Mouse (Mus musculus) stomach, postnatal 0 days (tissue): ENCODE data around the gene Azin2. TPM values are rescaled to one million over a fixed set of nuclear protein-coding genes. Genes with fewer than 3 reads are reported as not detected.

Source experiments
- ATAC-seq: fragments of 200-750 bp; cut with Nextera tagmentation; 2 replicates; pipeline ENCODE4 v1.8.0; 2017; ENCODE audit not compliant: low FRiP score, low TSS enrichment
- DNase-seq: peaks from one replicate; pipeline ENCODE4 v3.0.0-alpha.2; 2016; ENCODE audit warnings: low spot score
- H3K27ac ChIP-seq: fragments of 300-500 bp; sonication (generic); replicated peaks from 2 replicates; pipeline ENCODE4 v1.5.1; 2014; ENCODE audit warnings: mild to moderate bottlenecking, control low read depth
- H3K27me3 ChIP-seq: fragments of 300-500 bp; sonication (generic); 2 replicates; pipeline ENCODE4 v1.6.1; 2014; ENCODE audit warnings: low read length; ENCODE audit not compliant: control insufficient read depth, insufficient read depth
- H3K36me3 ChIP-seq: fragments of 300-500 bp; sonication (generic); 2 replicates; pipeline ENCODE4 v1.6.1; 2014; ENCODE audit warnings: low read length, mixed read lengths; ENCODE audit not compliant: control insufficient read depth, insufficient read depth
- H3K4me1 ChIP-seq: fragments of 300-500 bp; sonication (generic); replicated peaks from 2 replicates; pipeline ENCODE4 v1.6.1; 2014; ENCODE audit warnings: antibody characterized with exemption; ENCODE audit not compliant: control insufficient read depth, insufficient read depth
- H3K4me2 ChIP-seq: fragments of 300-500 bp; sonication (generic); replicated peaks from 2 replicates; pipeline ENCODE4 v1.6.1; 2014; ENCODE audit warnings: low read depth, mild to moderate bottlenecking, control low read depth, moderate library complexity
- H3K4me3 ChIP-seq: fragments of 300-500 bp; sonication (generic); 2 replicates; pipeline ENCODE4 v1.5.1; 2014; ENCODE audit warnings: low read depth, low read length, control low read depth
- H3K9ac ChIP-seq: fragments of 300-500 bp; sonication (generic); 2 replicates; pipeline ENCODE4 v1.6.1; 2014; ENCODE audit warnings: mild to moderate bottlenecking, low read length, control low read depth, mixed read lengths
- H3K9me3 ChIP-seq: fragments of 300-500 bp; sonication (generic); 2 replicates; pipeline ENCODE4 v1.6.1; 2016; ENCODE audit warnings: low read length; ENCODE audit not compliant: control insufficient read depth
- CTCF ChIP-seq: IDR thresholded peaks from 2 replicates; pipeline ENCODE4 v1.5.1; 2016; ENCODE audit warnings: antibody characterized with exemption, low read depth, mild to moderate bottlenecking, moderate library complexity
- EP300 ChIP-seq: optimal IDR thresholded peaks from 2 replicates; pipeline ENCODE3; 2016; ENCODE audit warnings: antibody characterized with exemption
- WGBS: fragments of 180-500 bp; shearing (Covaris S2); extraction: QIAGEN DNeasy Blood & Tissue Kit; methylation state at CpG from one replicate; pipeline ENCODE4 v1.1.7; 2014; 5-methylcytosine and 5-hydroxymethylcytosine counted together
- polyA plus RNA-seq: library from polyadenylated mRNA; unstranded; fragments of >200 nt; fragmentation: Nextera tagmentation; extraction: Ambion mirVana; gene quantifications from 2 replicates; pipeline ENCODE4 v1.2.1, GENCODE M21; 2015

The Azin2 gene
- polyA plus RNA-seq, 1 experiment from 2014 or later: 10.8 TPM

GRCm38 (mm10) chr4:129000786-129001185 lies 38.5 kb upstream of the Azin2 start:
- ATAC-seq (no peak), DNase-seq (no peak)
- 76% methylated on average over 3 of the region's 3 CpGs for WGBS
- no peak overlapping the region for H3K4me3 ChIP-seq
- H3K27ac ChIP-seq: no peak overlapping the region
- H3K4me1 ChIP-seq: no peaks in the 10 kb centered on the region
- no peaks in the 10 kb centered on the region for H3K27me3 ChIP-seq
- TF ChIP-seq EP300 (no peak), CTCF (no peak)
- H3K36me3 ChIP-seq: peaks cover 20% of the 10 kb centered on the region
- H3K4me2 ChIP-seq: no peak overlapping the region
- H3K9ac ChIP-seq: no peak overlapping the region
- no peaks in the 10 kb centered on the region for H3K9me3 ChIP-seq

DNA sequence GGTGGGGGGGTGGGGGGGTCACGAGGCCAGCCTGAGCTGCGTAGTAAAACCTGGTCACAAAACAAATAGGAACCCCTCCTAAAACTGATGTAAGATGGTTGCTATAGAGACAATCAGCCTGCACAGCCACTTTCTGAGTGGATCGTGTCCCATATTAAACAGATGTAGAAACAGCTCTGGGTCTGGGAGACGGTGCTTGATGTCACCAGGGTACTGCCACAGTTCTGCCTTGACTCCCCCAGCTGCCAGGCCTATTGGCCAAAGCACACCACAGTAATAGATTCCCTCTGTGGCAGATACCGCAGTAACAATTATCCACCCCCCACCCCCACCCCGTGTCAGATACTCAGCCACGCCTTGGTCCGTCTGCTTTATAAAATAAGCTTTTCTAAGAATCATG lies 36.2 kb upstream of the Azin2 start:
- Histone ChIP-seq H3K36me3 (peaks cover 14% of the 10 kb centered on the region), H3K4me3 (no peak overlapping the region), H3K9ac (no peak overlapping the region), H3K27ac (peak overlapping the region; percentile 13; the same call in 1 of the 2 replicates), H3K4me2 (no peak overlapping the region), H3K27me3 (no peaks in the 10 kb centered on the region), H3K9me3 (no peaks in the 10 kb centered on the region), H3K4me1 (peaks cover 3% of the 10 kb centered on the region; the same call in 1 of the 2 replicates)
- WGBS: 61% methylated on average over 8 of the region's 8 CpGs
- ATAC-seq: no peak
- TF ChIP-seq CTCF (no peak), EP300 (no peak)
- DNase-seq: no peak

- Histone ChIP-seq H3K4me1 (peaks cover 3% of the 10 kb centered on the region; the same call in 1 of the 2 replicates), H3K9me3 (no peaks in the 10 kb centered on the region), H3K4me2 (0 out of 2 replicates have a peak overlapping the region, but pooled peaks have one; percentile 31), H3K4me3 (no peak overlapping the region), H3K36me3 (peaks cover 11% of the 10 kb centered on the region), H3K27ac (peak overlapping the region; percentile 58), H3K27me3 (no peaks in the 10 kb centered on the region), H3K9ac (no peak overlapping the region)
- TF ChIP-seq CTCF: peak; percentile 26; the same call in 1 of the 2 replicates
- no peak for TF ChIP-seq EP300
- peak; percentile 54 for ATAC-seq
- DNase-seq: peak; percentile 61
- WGBS: 42% methylated on average over 8 of the region's 8 CpGs
Observed at GRCm38 (mm10) chr4:128997258-128997657, 35.0 kb upstream of the Azin2 start.

DNA sequence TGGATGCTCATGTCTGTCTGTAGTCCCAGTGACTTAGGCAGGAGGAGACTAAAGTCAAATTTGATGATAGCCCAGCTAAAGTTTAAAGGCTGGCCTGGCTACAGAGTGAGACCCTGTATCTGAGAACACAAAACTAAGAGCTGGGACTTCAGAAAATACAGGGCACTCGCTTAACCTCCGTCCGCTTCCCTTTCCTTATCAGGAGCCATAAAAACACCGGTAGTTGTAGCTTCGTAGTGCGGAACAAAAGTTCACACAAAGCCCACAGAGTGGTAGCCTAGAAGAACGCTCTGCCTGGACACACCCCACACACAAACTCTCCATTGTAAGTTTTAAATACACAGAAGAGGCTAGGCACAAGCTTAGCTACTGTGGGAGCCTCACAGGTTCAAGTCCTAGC lies 33.0 kb upstream of the Azin2 start:
- 59% methylated on average over 7 of the region's 7 CpGs for WGBS
- peaks cover 3% of the 10 kb centered on the region; the same call in 1 of the 2 replicates for H3K4me1 ChIP-seq

GRCm38 (mm10) chr4:128993675-128994074 lies 31.4 kb upstream of the Azin2 start:
- DNase-seq: peak; percentile 53
- peak overlapping the region; percentile 87 for H3K27ac ChIP-seq
- ATAC-seq: no peak

More for the DNA sequence above, 33.0 kb upstream of the Azin2 start:
- Histone ChIP-seq H3K27me3 (no peaks in the 10 kb centered on the region), H3K9me3 (no peaks in the 10 kb centered on the region), H3K9ac (no peak overlapping the region), H3K36me3 (peaks cover 9% of the 10 kb centered on the region; the same call in 1 of the 2 replicates), H3K4me3 (no peak overlapping the region), H3K4me2 (peak overlapping the region; percentile 29; the same call in 1 of the 2 replicates), H3K27ac (0 out of 2 replicates have a peak overlapping the region, but pooled peaks have one; percentile 20)
- DNase-seq: no peak
- ATAC-seq: peak; percentile 16; the same call in 1 of the 2 replicates
- no peak for TF ChIP-seq CTCF
- TF ChIP-seq EP300: no peak

DNA sequence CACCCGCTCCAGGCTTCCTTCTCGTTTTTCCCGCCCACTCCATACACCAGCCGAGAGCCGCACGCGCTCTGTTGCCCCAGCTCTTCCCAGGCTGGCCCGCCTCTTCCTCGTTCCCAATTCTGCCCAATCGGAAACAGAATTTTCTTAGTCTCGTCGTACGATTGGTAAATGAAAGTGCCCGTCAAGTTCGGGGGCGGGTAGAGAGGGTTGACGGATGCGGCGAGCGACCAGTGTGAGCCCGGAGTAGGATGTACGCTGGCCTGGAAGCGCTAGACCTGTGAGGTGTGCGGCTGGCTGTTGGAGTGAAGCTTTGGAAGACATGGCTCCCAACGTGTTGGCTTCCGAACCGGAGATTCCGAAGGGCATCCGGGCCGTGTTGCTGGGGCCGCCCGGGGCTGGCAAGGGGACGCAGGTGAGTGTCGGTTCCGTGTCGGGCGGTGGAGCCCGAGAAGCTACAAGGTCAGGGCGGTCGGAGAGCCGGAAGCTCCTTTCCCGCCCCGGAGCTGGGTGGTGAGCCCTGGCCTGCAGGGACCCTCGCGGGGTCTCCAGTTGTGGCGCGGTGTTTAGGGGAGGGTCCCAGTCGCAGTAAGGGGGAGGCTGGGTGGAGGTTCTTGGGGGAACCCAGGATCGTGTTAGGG lies 30.9 kb upstream of the Azin2 start:
- Histone ChIP-seq H3K9ac (peak overlapping the region; percentile 74), H3K27me3 (no peaks in the 10 kb centered on the region), H3K9me3 (no peaks in the 10 kb centered on the region), H3K4me3 (peak overlapping the region; percentile 78), H3K36me3 (no peaks in the 10 kb centered on the region), H3K27ac (peak overlapping the region; percentile 87), H3K4me2 (peak overlapping the region; percentile 79), H3K4me1 (peaks cover 3% of the 10 kb centered on the region; the same call in 1 of the 2 replicates)
- peak; percentile 95 for DNase-seq
- WGBS: under 1% methylated on average over 49 of the region's 49 CpGs
- ATAC-seq: peak; percentile 96
- TF ChIP-seq EP300 (no peak), CTCF (no peak)

More at GRCm38 (mm10) chr4:128993675-128994074, 31.4 kb upstream of the Azin2 start:
- WGBS: 2% methylated on average over 12 of the region's 12 CpGs
- Histone ChIP-seq H3K36me3 (no peaks in the 10 kb centered on the region), H3K9me3 (no peaks in the 10 kb centered on the region), H3K9ac (peak overlapping the region; percentile 74), H3K4me1 (peaks cover 3% of the 10 kb centered on the region; the same call in 1 of the 2 replicates), H3K27me3 (no peaks in the 10 kb centered on the region), H3K4me3 (peak overlapping the region; percentile 78), H3K4me2 (peak overlapping the region; percentile 79)
- TF ChIP-seq EP300 (no peak), CTCF (no peak)
